Mouse (Mus musculus) layer of hippocampus, adult 8-10 months (tissue): ENCODE results near the gene Clec4n. TPM values are rescaled to one million over a fixed set of nuclear protein-coding genes. Genes with fewer than 3 reads are reported as not detected.
A peak's percentile ranks its signal among the peaks of the same experiment; 100 is the strongest.
"Not testable (repeated sequence)": the region's sequence is repeated elsewhere in the genome, so short reads cannot be mapped to it uniquely, and the experiment has no call there.

Source experiments
- DNase-seq, 2 experiments: peaks; one replicate each; pipeline ENCODE4 v3.0.0; 2022; ENCODE audit warnings: low spot score in 2 of 2
- total RNA-seq, 4 experiments: library from RNA; stranded (reverse); gene quantifications; 2 replicates each; pipeline ENCODE4 v1.2.4; 2022

Gene Clec4n
- not detected for total RNA-seq

DNA sequence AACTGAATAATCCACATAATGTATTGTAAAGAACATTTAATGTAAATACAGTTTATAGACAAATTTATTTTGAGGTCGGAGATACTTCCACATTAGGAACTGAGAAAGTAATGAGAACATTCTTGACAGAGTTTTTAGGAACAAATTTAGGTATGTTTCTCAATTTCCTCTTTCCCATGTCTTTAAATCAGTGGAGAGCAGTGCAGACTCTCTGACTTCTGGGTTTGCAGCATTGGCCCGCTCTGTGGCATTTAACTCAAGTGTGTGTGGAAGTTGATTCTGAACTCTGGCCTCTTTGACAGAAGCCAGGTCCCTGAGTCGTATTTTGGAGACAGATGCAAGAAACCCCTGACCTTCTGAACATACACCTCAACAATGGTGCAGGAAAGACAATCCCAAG lies at the start of gene Clec4n:
Clec4n (plus strand) TSS at position 200 of the 400 bp plus-strand sequence.
- DNase-seq, result no peak

- not testable (repeated sequence) for DNase-seq
Observed at GRCm38 (mm10) chr6:123184862-123185261, 44.8 kb upstream of the Clec4n start.

GRCm38 (mm10) chr6:123207187-123208076 lies 22.2 kb upstream of the Clec4n start:
- DNase-seq, result no peak

DNA sequence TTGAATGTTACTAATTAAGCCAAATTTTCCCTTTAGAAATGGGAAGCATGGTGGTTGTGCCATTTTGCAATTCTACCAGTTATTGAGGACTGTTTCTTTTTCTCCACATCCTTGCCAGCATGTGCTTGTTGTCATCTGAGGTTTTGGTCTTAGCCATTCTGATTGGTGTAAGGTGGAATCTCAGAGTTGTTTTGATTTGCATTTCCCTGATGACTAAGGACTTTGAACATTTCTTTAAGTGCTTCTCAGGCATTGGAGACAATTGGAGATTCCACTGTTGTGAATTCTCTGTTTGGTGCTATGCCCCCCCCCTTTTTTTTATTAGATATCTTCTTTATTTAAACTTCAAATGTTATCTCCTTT lies 21.6 kb upstream of the Clec4n start:
- not testable (repeated sequence) for DNase-seq

GRCm38 (mm10) chr6:123211726-123212125 lies 17.9 kb upstream of the Clec4n start:
- no peak for DNase-seq

DNA sequence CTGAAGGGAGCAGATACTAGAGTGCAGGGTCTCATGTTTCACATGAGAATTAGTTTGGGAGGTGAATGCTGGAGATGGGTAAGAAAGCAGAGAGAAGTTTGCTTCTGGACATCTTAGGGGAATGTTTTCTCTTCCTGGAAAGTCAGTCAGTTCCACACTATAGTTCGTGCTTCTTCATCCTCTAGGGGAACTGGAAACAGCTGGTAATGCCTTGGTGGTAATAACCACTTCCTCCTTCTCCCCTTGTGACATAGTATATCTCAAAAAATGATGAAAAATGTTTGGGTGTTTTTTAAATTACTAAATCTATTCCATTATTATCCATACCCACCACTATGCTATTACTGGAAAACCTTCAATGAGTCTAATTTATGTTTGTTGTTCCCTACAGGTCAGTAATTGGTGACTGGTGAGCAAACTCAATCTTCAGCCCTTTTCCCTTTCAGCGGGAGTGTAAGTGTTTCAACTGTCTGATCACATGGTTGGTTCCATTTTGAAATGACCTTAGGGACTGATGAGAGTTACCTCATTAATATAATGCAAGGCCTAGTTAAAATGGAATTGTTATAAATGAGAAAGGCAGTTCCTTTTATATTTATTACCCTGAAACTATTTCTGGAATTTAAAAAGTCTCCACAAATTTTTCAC lies 2.0 kb upstream of the Clec4n start:
- no peak for DNase-seq

DNA sequence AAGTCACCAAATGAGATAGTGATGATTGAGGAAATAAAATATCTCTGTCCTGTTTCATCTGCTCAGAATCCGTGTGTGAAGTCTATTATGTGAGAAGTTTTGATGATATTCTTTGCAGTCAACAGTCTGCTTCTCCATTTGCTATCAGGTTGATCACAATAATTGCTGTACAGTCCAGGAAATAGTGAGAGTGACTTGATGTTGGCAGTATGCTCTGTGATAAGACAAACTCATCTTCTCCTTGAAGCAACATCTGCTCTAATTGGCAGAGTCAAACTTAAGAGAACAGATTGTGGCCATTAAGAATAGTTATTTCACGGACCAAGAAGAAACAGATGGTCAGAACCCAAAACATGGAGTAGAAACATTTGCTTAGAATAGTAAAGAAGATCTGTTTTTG lies 1.5 kb downstream of the Clec4n start:
- DNase-seq, result no peak

DNA sequence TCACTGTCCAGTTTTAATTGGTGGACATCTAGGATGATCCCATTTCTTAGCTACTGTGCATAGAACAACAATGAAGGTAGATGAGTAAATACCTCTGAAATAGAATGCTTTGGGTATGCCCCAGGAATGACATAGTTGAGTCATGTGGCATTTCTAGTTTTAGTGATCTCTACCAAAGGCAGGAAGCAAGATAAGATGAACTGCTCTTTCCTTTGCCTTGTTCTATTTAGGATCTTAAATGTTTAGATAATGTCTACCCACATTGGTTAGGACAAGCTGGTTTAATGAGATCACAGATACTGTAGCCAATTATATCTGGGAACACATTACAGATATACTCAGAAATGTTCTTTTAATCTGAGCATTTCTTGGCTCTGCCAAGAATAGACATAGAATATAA lies 7.9 kb downstream of the Clec4n start:
- DNase-seq, result no peak

- DNase-seq, result no peak
Observed at GRCm38 (mm10) chr6:123244201-123244600, 14.6 kb downstream of the Clec4n start.

- DNase-seq, result not testable (repeated sequence)
Observed at GRCm38 (mm10) chr6:123248862-123249261, 19.2 kb downstream of the Clec4n start.

- DNase-seq, result no peak
Observed at GRCm38 (mm10) chr6:123252735-123253134, 23.1 kb downstream of the Clec4n start.

- no peak for DNase-seq
Observed at GRCm38 (mm10) chr6:123258946-123259345, 29.3 kb downstream of the Clec4n start.

- no peak for DNase-seq
Observed at GRCm38 (mm10) chr6:123259889-123260603, 30.4 kb downstream of the Clec4n start.

GRCm38 (mm10) chr6:123260868-123261267 lies 31.2 kb downstream of the Clec4n start:
- DNase-seq, result no peak

DNA sequence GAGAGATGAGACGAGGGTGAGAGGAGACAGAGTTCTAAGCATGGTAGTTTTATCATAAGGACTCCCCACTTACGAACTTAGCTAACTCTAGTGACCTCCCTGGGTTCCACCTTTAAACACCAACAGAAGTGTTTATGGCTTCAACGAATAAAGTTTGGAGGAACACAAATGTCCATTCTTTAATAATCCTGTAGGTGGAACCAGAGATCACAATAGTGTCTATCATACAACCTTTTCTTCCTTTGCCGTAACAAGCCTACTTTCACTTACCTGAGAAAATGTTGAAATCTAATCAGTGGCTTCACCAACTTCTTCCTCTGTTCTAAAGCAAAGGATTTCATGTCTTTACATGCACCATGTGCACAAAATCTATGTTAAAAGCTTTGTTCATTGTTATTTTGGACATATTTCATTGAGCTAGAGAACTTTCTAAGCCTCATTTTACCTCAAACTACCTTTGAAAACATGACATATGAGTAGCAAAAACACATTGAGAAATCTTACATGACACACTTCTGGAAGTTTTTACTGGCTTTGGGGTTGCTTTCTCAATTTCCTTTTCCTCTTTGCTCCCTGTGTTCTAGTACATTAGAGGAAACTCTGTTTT lies 32.0 kb downstream of the Clec4n start, which contains the start of gene Clec4d:
Clec4d (plus strand) TSS at position 557 of the 607 bp plus-strand sequence.
- DNase-seq, result no peak

- no peak for DNase-seq
Observed at GRCm38 (mm10) chr6:123264194-123264593, 34.6 kb downstream of the Clec4n start.

GRCm38 (mm10) chr6:123265809-123266208 lies 36.2 kb downstream of the Clec4n start:
- no peak for DNase-seq

DNA sequence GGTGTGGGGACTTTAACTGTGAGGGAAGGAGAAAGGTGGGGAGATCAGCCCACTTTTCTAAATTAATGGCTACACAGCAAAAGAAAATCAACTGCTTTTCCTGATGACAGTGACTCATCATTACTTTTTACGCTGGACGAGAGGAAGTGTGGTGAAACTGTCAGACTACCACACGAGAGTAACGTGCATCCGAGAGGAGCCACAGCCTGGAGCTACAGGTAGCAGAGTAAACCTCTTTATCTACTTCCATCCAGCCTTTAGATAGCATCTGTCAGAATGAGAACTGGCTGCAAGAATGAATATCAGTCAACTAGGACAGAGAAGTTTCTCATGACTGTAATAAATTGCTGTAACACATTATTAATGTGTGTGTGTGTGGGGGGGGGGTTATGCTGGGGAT lies 37.3 kb downstream of the Clec4n start:
- no peak for DNase-seq

GRCm38 (mm10) chr6:123279443-123279842 lies 49.8 kb downstream of the Clec4n start:
- peak in 1 of 2 experiments; percentile 17 for DNase-seq

DNA sequence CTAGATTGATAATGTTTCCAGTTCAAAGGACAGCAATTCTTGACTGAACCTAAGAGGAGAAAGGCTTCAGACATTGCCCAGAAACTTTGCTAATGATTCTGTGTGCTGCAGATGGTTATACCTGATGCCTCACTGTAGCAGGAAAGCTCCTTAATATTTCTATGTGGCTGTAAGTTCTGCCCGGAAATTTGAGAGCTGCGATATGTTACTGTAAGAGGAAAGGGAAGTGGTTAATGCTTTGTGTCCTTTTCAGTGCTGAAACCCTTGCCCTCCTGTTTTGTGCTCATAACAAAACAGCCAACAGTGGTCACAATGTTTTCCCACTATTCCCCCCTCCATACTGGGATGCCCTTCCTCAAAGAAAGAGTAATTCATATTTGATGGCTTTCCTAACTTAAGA lies 56.7 kb downstream of the Clec4n start:
- no peak for DNase-seq

DNA sequence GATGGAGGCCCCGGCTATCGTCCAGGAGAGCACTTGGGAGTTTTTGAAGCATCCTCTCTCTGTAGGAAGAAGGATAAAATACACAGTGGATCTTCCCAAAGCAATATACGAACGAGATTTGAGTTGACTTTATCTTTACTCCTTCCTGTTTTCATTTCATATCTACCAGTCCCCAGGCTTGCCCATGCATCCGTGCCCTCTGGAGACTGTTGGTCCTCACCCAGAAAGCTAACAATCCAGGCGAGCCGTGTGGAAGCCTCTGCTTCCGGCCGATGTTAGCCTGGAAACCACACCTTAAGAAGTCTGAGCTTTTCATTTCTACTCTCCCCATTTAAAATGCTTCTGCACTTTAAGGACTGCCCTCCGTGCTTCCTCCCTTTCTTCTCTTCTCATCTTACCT lies 59.3 kb downstream of the Clec4n start:
- no peak for DNase-seq

DNA sequence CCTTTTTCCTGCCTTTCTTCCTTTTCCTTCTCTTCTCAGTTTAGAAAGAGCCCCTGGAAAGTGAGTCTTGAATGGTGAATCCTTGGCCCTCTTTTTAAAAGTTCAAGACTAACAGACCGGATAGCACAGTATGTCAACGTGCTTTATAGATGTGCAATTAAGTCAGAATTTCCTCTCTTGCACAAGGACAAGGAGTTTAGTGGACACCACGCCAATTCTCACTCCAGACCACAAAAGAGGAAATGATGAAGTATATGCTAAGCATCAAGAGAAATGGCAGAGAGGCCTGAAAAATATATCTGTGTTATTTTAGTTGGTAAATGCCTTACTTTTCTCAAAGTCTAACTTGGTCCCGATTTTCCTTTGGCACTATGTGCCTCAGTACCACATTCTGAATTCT lies 60.1 kb downstream of the Clec4n start, which contains the start of gene Clec4e:
Clec4e (minus strand) TSS at position 118 of the 400 bp plus-strand sequence.
- no peak for DNase-seq
